Mouse (Mus musculus) liver, embryonic 14.5 days (tissue): ENCODE measurements around the gene Pde11a.

ENCODE experiments used
- CTCF ChIP-seq: IDR thresholded peaks from 2 replicates; pipeline ENCODE4 v1.5.1; 2016; ENCODE audit warnings: antibody characterized with exemption, low read depth, control low read depth
- EP300 ChIP-seq: IDR thresholded peaks from 2 replicates; pipeline ENCODE4 v1.6.1; 2016; ENCODE audit warnings: antibody characterized with exemption, low read depth

DNA sequence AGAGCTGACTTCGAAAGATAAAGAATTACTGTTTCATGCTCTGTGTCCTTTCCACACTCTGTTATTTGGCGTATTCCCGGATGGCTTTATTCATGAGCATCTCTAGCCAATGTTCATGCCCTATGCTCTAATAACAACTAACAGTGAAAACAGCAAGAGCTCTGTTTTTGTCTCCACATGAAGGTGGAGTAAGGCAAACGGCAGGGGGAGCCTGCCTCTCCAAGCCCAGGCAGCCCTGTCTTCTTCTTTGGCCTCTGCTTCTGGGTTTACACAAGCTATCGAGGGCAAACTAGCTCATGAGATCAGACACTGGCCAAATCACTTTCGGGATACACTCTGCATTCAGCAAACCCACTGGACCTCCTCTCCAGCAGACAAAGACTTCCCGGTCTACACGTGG lies 241.3 kb downstream of the Pde11a start:
- TF ChIP-seq CTCF (no peak), EP300 (no peak)
